20 mouse cellular contexts compared by ENCODE assay signal in genomic region chr4:133622161-133622695, GRCm38 (mm10). TPM values are rescaled to one million over a fixed set of nuclear protein-coding genes. Genes with fewer than 3 reads are reported as not detected.
DNase-seq lines count a peak whose midpoint lies in the region; ATAC-seq lines count a peak whose summit lies in the region.
"Had no signal": no experiment of that assay in that cellular context is flagged by ENCODE, and none has a peak within 500 bp of the region (broad histone marks: within the 10 kb centered on the region; RNA-seq: fewer than 3 reads in every experiment).

No protein-coding gene starts in this region.

- peaks cover 6% of the 10 kb centered on the region for H3K36me3 ChIP-seq in midbrain, embryonic 11.5 days (ENCODE audit: control insufficient read depth, insufficient read depth, low read length)
- H3K36me3 ChIP-seq in midbrain, embryonic 14.5 days (ENCODE audit: control insufficient read depth, insufficient read depth, low read length), result peaks cover 45% of the 10 kb centered on the region
- H3K36me3 ChIP-seq in embryonic facial prominence, embryonic 10.5 days (replicated peaks), result peaks cover 85% of the 10 kb centered on the region
- H3K36me3 ChIP-seq in heart, embryonic 12.5 days, result peaks cover 35% of the 10 kb centered on the region

- no peaks in the 10 kb centered on the region for H3K4me1 ChIP-seq in midbrain, embryonic 11.5 days (ENCODE audit: control insufficient read depth, insufficient read depth, low read length)
- no peaks in the 10 kb centered on the region for H3K4me1 ChIP-seq in midbrain, embryonic 14.5 days (ENCODE audit: control insufficient read depth, insufficient read depth, low read length)
- peaks cover 21% of the 10 kb centered on the region for H3K4me1 ChIP-seq in embryonic facial prominence, embryonic 10.5 days
- H3K4me1 ChIP-seq in heart, embryonic 12.5 days (replicated peaks), result peaks cover 20% of the 10 kb centered on the region
- H3K4me1 ChIP-seq: embryonic facial prominence, embryonic 15.5 days; forebrain, embryonic 13.5 days; limb, embryonic 12.5 days; neural tube, embryonic 15.5 days had no signal

- WGBS in midbrain, embryonic 11.5 days, result 85% methylated on average over 11 of the region's 11 CpGs
- WGBS in midbrain, embryonic 14.5 days, result 78% methylated on average over 11 of the region's 11 CpGs
- WGBS in embryonic facial prominence, embryonic 10.5 days, result 80% methylated on average over 11 of the region's 11 CpGs
- WGBS in heart, embryonic 12.5 days, result 72% methylated on average over 10 of the region's 11 CpGs

- no peaks in the 10 kb centered on the region for H3K9me3 ChIP-seq in midbrain, embryonic 11.5 days (ENCODE audit: control insufficient read depth, low read length)
- no peaks in the 10 kb centered on the region for H3K9me3 ChIP-seq in midbrain, embryonic 14.5 days (ENCODE audit: control insufficient read depth, low read length)
- no peaks in the 10 kb centered on the region for H3K9me3 ChIP-seq in embryonic facial prominence, embryonic 10.5 days
- H3K9me3 ChIP-seq in heart, embryonic 12.5 days (replicated peaks), result no peaks in the 10 kb centered on the region
- H3K9me3 ChIP-seq: embryonic facial prominence, embryonic 15.5 days; forebrain, embryonic 13.5 days; heart, embryonic 13.5 days; limb, embryonic 12.5 days; neural tube, embryonic 15.5 days had no signal

- H3K4me2 ChIP-seq in midbrain, embryonic 11.5 days, result no peak overlapping the region
- H3K4me2 ChIP-seq in midbrain, embryonic 14.5 days (ENCODE audit: low read length), result no peak overlapping the region
- H3K4me2 ChIP-seq in heart, embryonic 12.5 days, result no peak overlapping the region
- H3K4me2 ChIP-seq: embryonic facial prominence, embryonic 15.5 days; forebrain, embryonic 13.5 days; heart, embryonic 13.5 days; limb, embryonic 12.5 days; neural tube, embryonic 15.5 days had no signal

- no peak overlapping the region for H3K27ac ChIP-seq in midbrain, embryonic 11.5 days (ENCODE audit: low read depth, low read length)
- H3K27ac ChIP-seq in midbrain, embryonic 14.5 days (replicated peaks; ENCODE audit: low read depth, low read length), result no peak overlapping the region
- no peak overlapping the region for H3K27ac ChIP-seq in embryonic facial prominence, embryonic 10.5 days (replicated peaks)
- H3K27ac ChIP-seq in heart, embryonic 12.5 days (ENCODE audit: poor library complexity, severe bottlenecking), result no peak overlapping the region
- H3K27ac ChIP-seq: embryonic facial prominence, embryonic 15.5 days; forebrain, embryonic 13.5 days; heart, embryonic 13.5 days; limb, embryonic 12.5 days; macrophage; neural tube, embryonic 15.5 days had no signal

- ATAC-seq in midbrain, embryonic 11.5 days (ENCODE audit: low FRiP score), result no peak
- no peak for ATAC-seq in midbrain, embryonic 14.5 days (ENCODE audit: low FRiP score, low TSS enrichment)
- ATAC-seq in heart, embryonic 12.5 days (ENCODE audit: insufficient number of reproducible peaks, low FRiP score), result no peak
- ATAC-seq: forebrain, embryonic 13.5 days; intestine, postnatal 0 days had no signal

- no peaks in the 10 kb centered on the region for H3K27me3 ChIP-seq in midbrain, embryonic 11.5 days (ENCODE audit: control insufficient read depth, insufficient read depth, low read length)
- no peaks in the 10 kb centered on the region for H3K27me3 ChIP-seq in midbrain, embryonic 14.5 days (ENCODE audit: control insufficient read depth, insufficient read depth, low read length)
- H3K27me3 ChIP-seq in embryonic facial prominence, embryonic 10.5 days (replicated peaks; ENCODE audit: low read depth, poor library complexity, severe bottlenecking), result no peaks in the 10 kb centered on the region
- H3K27me3 ChIP-seq in heart, embryonic 12.5 days (replicated peaks), result no peaks in the 10 kb centered on the region
- H3K27me3 ChIP-seq: embryonic facial prominence, embryonic 15.5 days; forebrain, embryonic 13.5 days; heart, embryonic 13.5 days; limb, embryonic 12.5 days; neural tube, embryonic 15.5 days had no signal

- peak; percentile 39 for DNase-seq in midbrain, embryonic 11.5 days (ENCODE audit: low spot score, missing footprints)
- DNase-seq in midbrain, embryonic 14.5 days, result no peak
- peak; percentile 61 for DNase-seq in R1 (ENCODE audit: low read depth, low spot score)
- DNase-seq in naive thymus-derived CD4-positive, alpha-beta T cell, adult 2 months (ENCODE audit: low read depth), result peak; percentile 90
- DNase-seq in thymus, postnatal 25 days, result peak; percentile 58
- no peak for DNase-seq in embryonic facial prominence, embryonic 10.5 days (ENCODE audit: low spot score)
- no peak for DNase-seq in gastrocnemius, postnatal 10 days
- DNase-seq: adrenal gland, postnatal 36 days; cerebellum, adult 11 months; gastrocnemius, postnatal 36 days; kidney, postnatal 4 days; right cerebral cortex, adult 18-20 months had no signal

- H3K4me3 ChIP-seq in midbrain, embryonic 11.5 days (ENCODE audit: low read depth, low read length), result no peak overlapping the region
- no peak overlapping the region for H3K4me3 ChIP-seq in midbrain, embryonic 14.5 days (replicated peaks; ENCODE audit: low read depth, low read length)
- no peak overlapping the region for H3K4me3 ChIP-seq in embryonic facial prominence, embryonic 10.5 days
- no peak overlapping the region for H3K4me3 ChIP-seq in heart, embryonic 12.5 days
- H3K4me3 ChIP-seq: embryonic facial prominence, embryonic 15.5 days; forebrain, embryonic 13.5 days; heart, embryonic 13.5 days; limb, embryonic 12.5 days; neural tube, embryonic 15.5 days had no signal

- H3K9ac ChIP-seq in midbrain, embryonic 11.5 days (ENCODE audit: low read length), result no peak overlapping the region
- H3K9ac ChIP-seq in midbrain, embryonic 14.5 days (replicated peaks; ENCODE audit: low read length), result no peak overlapping the region
- no peak overlapping the region for H3K9ac ChIP-seq in heart, embryonic 12.5 days
- H3K9ac ChIP-seq: embryonic facial prominence, embryonic 15.5 days; forebrain, embryonic 13.5 days; heart, embryonic 13.5 days; limb, embryonic 12.5 days; neural tube, embryonic 15.5 days had no signal

RNA-seq across cellular contexts. Expression of gene Sfn, which starts 20.3 kb away (rescaled TPM):
- polyA plus RNA-seq in midbrain, embryonic 11.5 days (2014; fragmentation: Nextera tagmentation; extraction: Ambion mirVana), result 6.0 and 7.8 TPM in 2 replicates
- 0.88 and 1.3 TPM in 2 replicates for polyA plus RNA-seq in midbrain, embryonic 14.5 days (2014; fragmentation: Nextera tagmentation; extraction: Ambion mirVana)
- polyA plus RNA-seq in embryonic facial prominence, embryonic 10.5 days (2016; fragmentation: Nextera tagmentation; extraction: Ambion mirVana), result 27.6 and 35.7 TPM in 2 replicates
- 1 to 10 TPM; 1.6 TPM for total RNA-seq in gastrocnemius, postnatal 10 days (2021)
- 0.76 and 1.4 TPM in 2 replicates for polyA plus RNA-seq in heart, embryonic 12.5 days (2016; fragmentation: Nextera tagmentation; extraction: Ambion mirVana)

RNA-seq across cellular contexts. Expression of gene Zdhhc18, which starts 27.7 kb away (rescaled TPM):
- 1.8 and 3.5 TPM in 2 replicates for polyA plus RNA-seq in midbrain, embryonic 11.5 days (2014; fragmentation: Nextera tagmentation; extraction: Ambion mirVana)
- 3.8 and 5.8 TPM in 2 replicates for polyA plus RNA-seq in midbrain, embryonic 14.5 days (2014; fragmentation: Nextera tagmentation; extraction: Ambion mirVana)
- polyA plus RNA-seq in embryonic facial prominence, embryonic 10.5 days (2016; fragmentation: Nextera tagmentation; extraction: Ambion mirVana), result 2.3 and 3.0 TPM in 2 replicates
- total RNA-seq in gastrocnemius, postnatal 10 days (2021), result 10 to 100 TPM; 21.6 to 27.6 TPM
- 3.5 and 3.9 TPM in 2 replicates for polyA plus RNA-seq in heart, embryonic 12.5 days (2016; fragmentation: Nextera tagmentation; extraction: Ambion mirVana)

RNA-seq across cellular contexts. Expression of gene Gpn2, which starts 38.1 kb away (rescaled TPM):
- polyA plus RNA-seq in midbrain, embryonic 11.5 days (2014; fragmentation: Nextera tagmentation; extraction: Ambion mirVana), result 24.2 and 28.6 TPM in 2 replicates
- 20.3 and 21.4 TPM in 2 replicates for polyA plus RNA-seq in midbrain, embryonic 14.5 days (2014; fragmentation: Nextera tagmentation; extraction: Ambion mirVana)
- polyA plus RNA-seq in embryonic facial prominence, embryonic 10.5 days (2016; fragmentation: Nextera tagmentation; extraction: Ambion mirVana), result 29.4 and 30.9 TPM in 2 replicates
- total RNA-seq in gastrocnemius, postnatal 10 days (2021), result 1 to 10 TPM; 5.6 TPM
- 11.2 and 12.2 TPM in 2 replicates for polyA plus RNA-seq in heart, embryonic 12.5 days (2016; fragmentation: Nextera tagmentation; extraction: Ambion mirVana)

RNA-seq across cellular contexts. Expression of gene Gpatch3, which starts 47.7 kb away (rescaled TPM):
- polyA plus RNA-seq in midbrain, embryonic 11.5 days (2014; fragmentation: Nextera tagmentation; extraction: Ambion mirVana), result 6.8 and 7.8 TPM in 2 replicates
- polyA plus RNA-seq in midbrain, embryonic 14.5 days (2014; fragmentation: Nextera tagmentation; extraction: Ambion mirVana), result 6.4 and 7.3 TPM in 2 replicates
- polyA plus RNA-seq in embryonic facial prominence, embryonic 10.5 days (2016; fragmentation: Nextera tagmentation; extraction: Ambion mirVana), result 10.7 and 12.2 TPM in 2 replicates
- total RNA-seq in gastrocnemius, postnatal 10 days (2021), result 1 to 10 TPM; 4.6 to 5.1 TPM
- polyA plus RNA-seq in heart, embryonic 12.5 days (2016; fragmentation: Nextera tagmentation; extraction: Ambion mirVana), result 6.0 and 6.9 TPM in 2 replicates

RNA-seq across cellular contexts. Expression of gene Pigv, which starts 50.2 kb away (rescaled TPM):
- polyA plus RNA-seq in midbrain, embryonic 11.5 days (2014; fragmentation: Nextera tagmentation; extraction: Ambion mirVana), result 9.6 and 12.4 TPM in 2 replicates
- polyA plus RNA-seq in midbrain, embryonic 14.5 days (2014; fragmentation: Nextera tagmentation; extraction: Ambion mirVana), result 9.4 and 10.8 TPM in 2 replicates
- 14.8 TPM in 2 replicates for polyA plus RNA-seq in embryonic facial prominence, embryonic 10.5 days (2016; fragmentation: Nextera tagmentation; extraction: Ambion mirVana)
- total RNA-seq in gastrocnemius, postnatal 10 days (2021), result 10 to 100 TPM; 10.2 to 10.6 TPM
- 15.0 and 18.4 TPM in 2 replicates for polyA plus RNA-seq in heart, embryonic 12.5 days (2016; fragmentation: Nextera tagmentation; extraction: Ambion mirVana)

Comparison
In these comparisons a context has a peak if more than half of its experiments do, and no peak if none do; other contexts are left out.
1. DNase-seq: peak in midbrain, embryonic 11.5 days (single experiment), R1 (single experiment), naive thymus-derived CD4-positive, alpha-beta T cell, adult 2 months (single experiment) and thymus, postnatal 25 days (single experiment); none in midbrain, embryonic 14.5 days (single experiment), embryonic facial prominence, embryonic 10.5 days (single experiment) and gastrocnemius, postnatal 10 days (single experiment).